Mouse (Mus musculus) hindbrain, postnatal 0 days (tissue): ENCODE measurements around the gene Trim62. TPM values are rescaled to one million over a fixed set of nuclear protein-coding genes. Genes with fewer than 3 reads are reported as not detected.

Source experiments
- ATAC-seq: fragments of 200-750 bp; cut with Nextera tagmentation; 2 replicates; pipeline ENCODE4 v1.8.0; 2017; ENCODE audit warnings: mild to moderate bottlenecking, moderate TSS enrichment, moderate library complexity
- DNase-seq: peaks from one replicate; pipeline ENCODE4 v3.0.0-alpha.2; 2015; ENCODE audit warnings: low spot score
- H3K27ac ChIP-seq: fragments of 300-500 bp; sonication (generic); 2 replicates; pipeline ENCODE4 v1.5.1; 2014; ENCODE audit warnings: mild to moderate bottlenecking
- H3K27me3 ChIP-seq: fragments of 300-500 bp; sonication (generic); 2 replicates; pipeline ENCODE4 v1.6.1; 2014; ENCODE audit warnings: low read length, mixed read lengths; ENCODE audit not compliant: insufficient read depth
- H3K36me3 ChIP-seq: fragments of 300-500 bp; sonication (generic); 2 replicates; pipeline ENCODE4 v1.6.1; 2014; ENCODE audit warnings: low read length, mixed read lengths; ENCODE audit not compliant: insufficient read depth
- H3K4me1 ChIP-seq: fragments of 300-500 bp; sonication (generic); 2 replicates; pipeline ENCODE4 v1.6.1; 2014; ENCODE audit warnings: antibody characterized with exemption, low read length, mixed read lengths; ENCODE audit not compliant: insufficient read depth
- H3K4me2 ChIP-seq: fragments of 300-500 bp; sonication (generic); 2 replicates; pipeline ENCODE4 v1.6.1; 2014; ENCODE audit warnings: low read depth, mild to moderate bottlenecking, low read length, moderate library complexity, mixed read lengths
- H3K4me3 ChIP-seq: fragments of 300-500 bp; sonication (generic); 2 replicates; pipeline ENCODE4 v1.5.1; 2014; ENCODE audit warnings: low read length
- H3K9ac ChIP-seq: fragments of 300-500 bp; sonication (generic); replicated peaks from 2 replicates; pipeline ENCODE4 v1.6.1; 2014; ENCODE audit warnings: mild to moderate bottlenecking, low read length, moderate library complexity, mixed read lengths
- H3K9me3 ChIP-seq: fragments of 300-500 bp; sonication (generic); 2 replicates; pipeline ENCODE4 v1.6.1; 2016; ENCODE audit warnings: low read length, mixed read lengths
- CTCF ChIP-seq: IDR thresholded peaks from 2 replicates; pipeline ENCODE4 v1.5.1; 2016; ENCODE audit warnings: antibody characterized with exemption, control low read depth, low read depth
- WGBS: fragments of 180-500 bp; shearing (Covaris S2); extraction: QIAGEN DNeasy Blood & Tissue Kit; methylation state at CpG from one replicate; pipeline ENCODE4 v1.1.7; 2014; 5-methylcytosine and 5-hydroxymethylcytosine counted together
- polyA plus RNA-seq: library from polyadenylated mRNA; unstranded; fragments of >200 nt; fragmentation: Nextera tagmentation; extraction: Ambion mirVana; gene quantifications from 2 replicates; pipeline ENCODE4 v1.2.1, GENCODE M21; 2015
- total RNA-seq: library from RNA; depleted of rRNA; stranded (reverse); fragments of >200 nt; gene quantifications from 2 replicates; pipeline ENCODE4 v1.2.3, GENCODE M21; 2014

The Trim62 gene
- total and polyA plus RNA-seq, 2 experiments from 2014 or later, result 27.9 to 30.8 TPM

DNA sequence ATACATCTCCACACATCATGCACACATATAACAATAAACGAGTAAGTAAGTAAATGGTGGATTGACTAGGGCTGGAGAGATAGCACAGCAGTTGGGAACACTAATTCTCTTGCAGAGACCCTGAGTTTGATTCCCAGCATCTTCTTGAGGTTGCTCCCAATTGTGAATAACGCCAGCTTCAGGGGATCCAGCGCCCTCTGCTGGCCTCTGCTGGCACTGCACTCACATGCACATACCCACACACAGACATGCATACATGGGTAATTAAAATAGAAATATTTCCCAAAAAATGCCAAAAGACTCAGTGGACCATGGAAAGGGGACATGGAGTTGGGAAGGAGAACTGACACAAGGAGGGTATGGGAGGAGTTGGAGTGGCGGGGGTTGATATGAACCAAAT lies 24.5 kb upstream of the Trim62 start:
- ATAC-seq (no peak), DNase-seq (no peak)
- H3K4me2 ChIP-seq, result no peak overlapping the region
- no peaks in the 10 kb centered on the region for H3K9me3 ChIP-seq
- 67% methylated on average over 4 of the region's 4 CpGs for WGBS
- no peaks in the 10 kb centered on the region for H3K27me3 ChIP-seq
- TF ChIP-seq CTCF, result peak; percentile 55
- no peak overlapping the region for H3K9ac ChIP-seq
- H3K4me3 ChIP-seq, result no peak overlapping the region
- no peaks in the 10 kb centered on the region for H3K4me1 ChIP-seq
- no peak overlapping the region for H3K27ac ChIP-seq
- H3K36me3 ChIP-seq, result no peaks in the 10 kb centered on the region

DNA sequence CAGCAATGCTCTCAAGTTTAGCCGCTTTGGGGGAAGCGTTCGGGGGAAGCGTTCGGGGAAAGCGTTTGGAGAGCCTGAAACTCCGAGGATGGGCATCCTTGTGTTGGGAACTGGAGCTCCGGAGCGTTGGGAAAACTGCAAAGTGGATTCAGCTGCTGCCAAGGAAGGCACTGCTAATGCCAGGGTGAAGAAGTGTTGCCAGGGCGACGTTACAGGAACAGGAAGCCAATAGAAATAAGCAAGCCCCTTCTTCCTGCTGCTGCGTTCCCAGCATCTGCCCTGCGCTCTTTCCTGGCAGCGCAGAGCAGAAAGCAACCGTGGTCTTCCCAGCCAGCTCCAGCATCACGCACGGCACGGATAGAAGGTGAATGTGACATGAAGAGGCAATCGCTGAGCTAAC lies 10.4 kb upstream of the Trim62 start:
- Histone ChIP-seq H3K36me3 (no peaks in the 10 kb centered on the region), H3K9ac (no peak overlapping the region; the same call in 1 of the 2 replicates), H3K4me1 (peaks cover 7% of the 10 kb centered on the region), H3K4me3 (peak overlapping the region; percentile 2; the same call in 1 of the 2 replicates), H3K27me3 (no peaks in the 10 kb centered on the region), H3K9me3 (no peaks in the 10 kb centered on the region), H3K4me2 (peak overlapping the region; percentile 49), H3K27ac (peak overlapping the region; percentile 76)
- 21% methylated on average over 19 of the region's 19 CpGs for WGBS
- TF ChIP-seq CTCF, result no peak
- ATAC-seq (peak; percentile 91), DNase-seq (peak; percentile 85)

DNA sequence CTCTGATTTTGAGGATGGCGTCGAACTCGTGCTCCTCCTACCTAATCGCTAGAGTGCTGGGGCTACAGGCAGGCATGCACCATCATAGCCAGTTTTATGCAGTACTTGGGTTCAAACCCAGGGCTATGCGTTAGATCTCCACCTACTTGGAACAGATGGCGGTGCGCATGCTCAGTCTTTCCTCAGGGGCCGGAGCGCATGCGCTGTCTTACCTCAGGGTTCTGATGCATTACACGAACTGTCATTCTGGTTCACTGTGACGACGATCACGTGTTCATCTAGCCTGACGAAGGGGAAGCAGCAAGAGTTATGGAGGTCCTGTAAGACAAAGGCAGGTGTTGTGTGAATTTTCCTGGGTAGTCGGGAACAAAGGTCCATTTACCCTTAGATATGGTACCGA lies 9.3 kb upstream of the Trim62 start:
- ATAC-seq (no peak), DNase-seq (no peak)
- Histone ChIP-seq H3K9me3 (no peaks in the 10 kb centered on the region), H3K9ac (no peak overlapping the region), H3K36me3 (no peaks in the 10 kb centered on the region), H3K4me2 (no peak overlapping the region), H3K4me1 (peaks cover 10% of the 10 kb centered on the region), H3K27me3 (no peaks in the 10 kb centered on the region), H3K27ac (no peak overlapping the region), H3K4me3 (no peak overlapping the region)
- TF ChIP-seq CTCF, result no peak
- 90% methylated on average over 17 of the region's 17 CpGs for WGBS

GRCm38 (mm10) chr4:128875439-128875838 lies 7.9 kb upstream of the Trim62 start:
- no peak overlapping the region for H3K4me3 ChIP-seq
- no peak for DNase-seq
- ATAC-seq, result no peak
- no peak overlapping the region for H3K9ac ChIP-seq
- H3K27me3 ChIP-seq, result no peaks in the 10 kb centered on the region
- H3K27ac ChIP-seq, result no peak overlapping the region
- no peaks in the 10 kb centered on the region for H3K36me3 ChIP-seq
- no peak for TF ChIP-seq CTCF
- H3K4me1 ChIP-seq, result peaks cover 15% of the 10 kb centered on the region
- H3K4me2 ChIP-seq, result no peak overlapping the region
- WGBS, result 93% methylated on average over 11 of the region's 11 CpGs
- H3K9me3 ChIP-seq, result no peaks in the 10 kb centered on the region

- no peak for ATAC-seq
- H3K9ac ChIP-seq, result 0 out of 2 replicates have a peak overlapping the region, but pooled peaks have one; percentile 9
- DNase-seq, result no peak
- 0 out of 2 replicates have a peak overlapping the region, but pooled peaks have one; percentile 2 for H3K4me2 ChIP-seq
- no peak for TF ChIP-seq CTCF
- H3K36me3 ChIP-seq, result no peaks in the 10 kb centered on the region
- no peaks in the 10 kb centered on the region for H3K9me3 ChIP-seq
- no peaks in the 10 kb centered on the region for H3K27me3 ChIP-seq
- WGBS, result 11% methylated on average over 6 of the region's 6 CpGs
- H3K4me1 ChIP-seq, result peaks cover 15% of the 10 kb centered on the region
- no peak overlapping the region for H3K4me3 ChIP-seq
- peak overlapping the region; percentile 7; the same call in 1 of the 2 replicates for H3K27ac ChIP-seq
Measured at GRCm38 (mm10) chr4:128877520-128877919, 5.9 kb upstream of the Trim62 start.

GRCm38 (mm10) chr4:128878901-128879491 lies 4.4 kb upstream of the Trim62 start:
- Histone ChIP-seq H3K4me1 (peaks cover 18% of the 10 kb centered on the region), H3K27ac (no peak overlapping the region), H3K27me3 (no peaks in the 10 kb centered on the region), H3K4me3 (no peak overlapping the region), H3K9ac (no peak overlapping the region; the same call in 1 of the 2 replicates), H3K4me2 (no peak overlapping the region), H3K9me3 (no peaks in the 10 kb centered on the region), H3K36me3 (no peaks in the 10 kb centered on the region)
- 13% methylated on average over 13 of the region's 13 CpGs for WGBS
- DNase-seq, result no peak
- ATAC-seq, result no peak
- TF ChIP-seq CTCF, result no peak
